Mouse (Mus musculus) lung, embryonic 14.5 days (tissue): ENCODE measurements around the gene Slit3. TPM values are rescaled to one million over a fixed set of nuclear protein-coding genes. Genes with fewer than 3 reads are reported as not detected.

Experiments used
- ATAC-seq: fragments of 200-750 bp; cut with Nextera tagmentation; 2 replicates; pipeline ENCODE4 v1.8.0; 2017; ENCODE audit warnings: mild to moderate bottlenecking, moderate TSS enrichment, moderate library complexity; ENCODE audit not compliant: insufficient read depth
- DNase-seq: peaks from one replicate; pipeline ENCODE4 v3.0.0-alpha.2; 2015
- H3K27ac ChIP-seq: fragments of 300-500 bp; sonication (generic); 2 replicates; pipeline ENCODE4 v1.5.1; 2014; ENCODE audit warnings: low read depth, mild to moderate bottlenecking, moderate library complexity
- H3K27me3 ChIP-seq: fragments of 300-500 bp; sonication (generic); 2 replicates; pipeline ENCODE4 v1.6.1; 2014; ENCODE audit warnings: low read length, control low read depth; ENCODE audit not compliant: insufficient read depth
- H3K36me3 ChIP-seq: fragments of 300-500 bp; sonication (generic); 2 replicates; pipeline ENCODE4 v1.6.1; 2014; ENCODE audit warnings: control low read depth; ENCODE audit not compliant: insufficient read depth
- H3K4me1 ChIP-seq: fragments of 300-500 bp; sonication (generic); 2 replicates; pipeline ENCODE4 v1.6.1; 2014; ENCODE audit warnings: antibody characterized with exemption, control low read depth; ENCODE audit not compliant: insufficient read depth
- H3K4me2 ChIP-seq: fragments of 300-500 bp; sonication (generic); 2 replicates; pipeline ENCODE4 v1.6.1; 2014; ENCODE audit warnings: mild to moderate bottlenecking
- H3K4me3 ChIP-seq: fragments of 300-500 bp; sonication (generic); 2 replicates; pipeline ENCODE4 v1.5.1; 2014; ENCODE audit warnings: low read depth, low read length
- H3K9ac ChIP-seq: fragments of 300-500 bp; sonication (generic); 2 replicates; pipeline ENCODE4 v1.6.1; 2014
- H3K9me3 ChIP-seq: fragments of 300-500 bp; sonication (generic); 2 replicates; pipeline ENCODE4 v1.6.1; 2016; ENCODE audit warnings: low read depth, low read length, control low read depth
- CTCF ChIP-seq: IDR thresholded peaks from 2 replicates; pipeline ENCODE4 v1.5.1; 2016; ENCODE audit warnings: antibody characterized with exemption, low read depth
- WGBS: fragments of 180-500 bp; shearing (Covaris S2); extraction: QIAGEN DNeasy Blood & Tissue Kit; methylation state at CpG from one replicate; pipeline ENCODE4 v1.1.7; 2014; 5-methylcytosine and 5-hydroxymethylcytosine counted together
- polyA plus RNA-seq: library from polyadenylated mRNA; unstranded; fragments of >200 nt; fragmentation: Nextera tagmentation; extraction: Ambion mirVana; gene quantifications from 2 replicates; pipeline ENCODE4 v1.2.1, GENCODE M21; 2014

Slit3 gene
- polyA plus RNA-seq, 1 experiment from 2014 or later = 37.3 TPM

- WGBS = 66% methylated on average over 3 of the region's 3 CpGs
- no peaks in the 10 kb centered on the region for H3K4me1 ChIP-seq
- no peak overlapping the region for H3K9ac ChIP-seq
- H3K36me3 ChIP-seq = 0 out of 2 replicates have a peak, but pooled peaks cover 4% of the 10 kb centered on the region
- 0 out of 2 replicates have a peak, but pooled peaks cover 3% of the 10 kb centered on the region for H3K27me3 ChIP-seq
- H3K9me3 ChIP-seq = no peaks in the 10 kb centered on the region
- no peak overlapping the region for H3K4me3 ChIP-seq
- ATAC-seq = no peak
- H3K4me2 ChIP-seq = no peak overlapping the region
- H3K27ac ChIP-seq = no peak overlapping the region
- no peak for DNase-seq
- no peak for TF ChIP-seq CTCF
Measured at GRCm38 (mm10) chr11:35571910-35572309, 450.9 kb downstream of the Slit3 start.

GRCm38 (mm10) chr11:35578796-35579195 lies 457.8 kb downstream of the Slit3 start:
- 83% methylated on average over 10 of the region's 10 CpGs for WGBS
- no peak for DNase-seq
- Histone ChIP-seq H3K4me2 (no peak overlapping the region), H3K4me1 (no peaks in the 10 kb centered on the region), H3K36me3 (0 out of 2 replicates have a peak, but pooled peaks cover 7% of the 10 kb centered on the region), H3K27me3 (no peaks in the 10 kb centered on the region), H3K9ac (no peak overlapping the region), H3K9me3 (no peaks in the 10 kb centered on the region), H3K27ac (no peak overlapping the region), H3K4me3 (no peak overlapping the region)
- no peak for TF ChIP-seq CTCF
- no peak for ATAC-seq

GRCm38 (mm10) chr11:35582591-35582990 lies 461.6 kb downstream of the Slit3 start:
- Histone ChIP-seq H3K9me3 (no peaks in the 10 kb centered on the region), H3K4me2 (no peak overlapping the region), H3K27ac (no peak overlapping the region), H3K9ac (no peak overlapping the region), H3K4me1 (no peaks in the 10 kb centered on the region), H3K4me3 (no peak overlapping the region), H3K27me3 (no peaks in the 10 kb centered on the region), H3K36me3 (0 out of 2 replicates have a peak, but pooled peaks cover 3% of the 10 kb centered on the region)
- ATAC-seq (no peak), DNase-seq (no peak)
- no peak for TF ChIP-seq CTCF
- WGBS = 78% methylated on average over 5 of the region's 5 CpGs

GRCm38 (mm10) chr11:35583633-35584032 lies 462.6 kb downstream of the Slit3 start:
- Histone ChIP-seq H3K4me2 (no peak overlapping the region), H3K36me3 (0 out of 2 replicates have a peak, but pooled peaks cover 3% of the 10 kb centered on the region), H3K9me3 (no peaks in the 10 kb centered on the region), H3K4me3 (no peak overlapping the region), H3K9ac (no peak overlapping the region), H3K27ac (no peak overlapping the region), H3K4me1 (no peaks in the 10 kb centered on the region), H3K27me3 (no peaks in the 10 kb centered on the region)
- TF ChIP-seq CTCF = no peak
- 87% methylated on average over 7 of the region's 7 CpGs for WGBS
- ATAC-seq (no peak), DNase-seq (no peak)

DNA sequence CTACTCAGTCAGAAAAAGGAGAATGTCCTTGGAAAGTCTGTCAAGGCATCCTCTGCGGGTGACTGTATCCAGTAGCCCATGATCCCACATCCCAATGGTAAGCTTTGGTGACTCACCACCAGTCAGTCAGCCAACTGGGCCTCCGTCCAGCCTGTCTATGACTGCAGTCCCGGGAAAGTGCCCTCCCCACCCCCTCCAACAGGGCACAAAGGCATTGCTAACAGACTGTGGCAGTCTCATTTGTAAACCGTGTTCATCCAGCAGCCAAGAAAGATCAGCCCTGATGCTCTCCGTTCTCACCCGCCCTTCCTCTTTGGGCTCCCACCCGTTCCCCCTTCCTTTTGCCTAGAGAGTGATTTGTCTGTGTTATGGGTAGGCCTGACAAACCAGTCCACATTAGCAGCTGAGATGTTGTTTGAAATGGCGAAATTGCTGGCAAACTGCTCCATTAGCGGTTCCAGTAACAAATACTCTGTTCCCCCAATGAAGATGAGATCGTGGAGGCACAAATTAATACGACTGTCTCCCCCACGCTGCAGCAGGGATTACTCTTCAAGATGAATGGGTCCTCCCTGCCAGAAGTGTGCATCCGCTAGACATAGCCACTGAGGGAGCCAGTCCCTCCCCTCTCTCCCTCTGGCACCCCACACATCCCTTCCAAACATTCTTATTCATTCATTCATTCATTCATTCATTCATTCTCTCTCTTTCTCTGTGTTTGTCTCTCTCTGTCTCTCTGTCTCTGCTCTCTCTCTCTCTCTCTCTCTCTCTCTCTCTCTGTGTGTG lies 466.3 kb downstream of the Slit3 start:
- DNase-seq = peak; percentile 68
- Histone ChIP-seq H3K27me3 (no peaks in the 10 kb centered on the region), H3K4me1 (no peaks in the 10 kb centered on the region), H3K4me3 (no peak overlapping the region), H3K36me3 (no peaks in the 10 kb centered on the region), H3K27ac (no peak overlapping the region), H3K4me2 (no peak overlapping the region), H3K9ac (no peak overlapping the region), H3K9me3 (no peaks in the 10 kb centered on the region)
- peak; percentile 71 for ATAC-seq
- WGBS = 64% methylated on average over 13 of the region's 13 CpGs
- TF ChIP-seq CTCF = no peak

- ATAC-seq (no peak), DNase-seq (no peak)
- TF ChIP-seq CTCF = no peak
- Histone ChIP-seq H3K4me2 (no peak overlapping the region), H3K36me3 (no peaks in the 10 kb centered on the region), H3K4me1 (no peaks in the 10 kb centered on the region), H3K27me3 (no peaks in the 10 kb centered on the region), H3K9ac (no peak overlapping the region), H3K4me3 (no peak overlapping the region), H3K27ac (no peak overlapping the region), H3K9me3 (no peaks in the 10 kb centered on the region)
- WGBS = 91% methylated on average over 7 of the region's 7 CpGs
Measured at GRCm38 (mm10) chr11:35589892-35590291, 468.9 kb downstream of the Slit3 start.

GRCm38 (mm10) chr11:35593146-35594034 lies 472.4 kb downstream of the Slit3 start:
- Histone ChIP-seq H3K4me1 (no peaks in the 10 kb centered on the region), H3K27ac (no peak overlapping the region), H3K9ac (no peak overlapping the region), H3K4me2 (no peak overlapping the region), H3K27me3 (no peaks in the 10 kb centered on the region), H3K9me3 (no peaks in the 10 kb centered on the region), H3K4me3 (no peak overlapping the region), H3K36me3 (0 out of 2 replicates have a peak, but pooled peaks cover 7% of the 10 kb centered on the region)
- no peak for DNase-seq
- WGBS = 77% methylated on average over 14 of the region's 14 CpGs
- no peak for ATAC-seq
- no peak for TF ChIP-seq CTCF
